Mouse (Mus musculus): Measurements from ENCODE around the gene Rnf180.

DNA sequence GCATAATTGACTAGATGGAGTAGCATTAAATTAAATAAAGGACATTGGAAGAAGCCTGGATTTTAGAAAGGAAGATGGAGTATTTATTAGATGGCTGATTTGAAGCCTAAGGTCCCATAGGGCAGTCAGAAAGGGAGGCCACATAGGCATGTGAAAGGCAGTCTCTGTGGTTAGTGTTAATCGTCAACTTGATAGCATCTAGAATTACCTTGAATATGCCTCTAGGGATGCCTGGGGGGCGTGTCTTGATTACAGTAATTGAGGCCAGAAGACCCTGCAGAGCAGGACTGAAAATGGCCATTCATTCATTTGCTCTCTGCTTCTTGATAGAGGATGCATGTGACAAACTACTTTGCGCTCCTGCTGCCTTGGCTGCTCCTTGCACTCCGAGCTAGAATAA lies 9.4 kb upstream of the Rnf180 start:
- TF ChIP-seq CTCF (IDR thresholded peaks at IDR 0.05; ENCODE audit: borderline replicate concordance, insufficient read depth, low read length), result no peak
- TF ChIP-seq POLR2A (IDR thresholded peaks at IDR 0.05; ENCODE audit: low read depth, low read length), result no peak
